Mouse (Mus musculus): ENCODE data around the gene Tmem176a. TPM values are rescaled to one million over a fixed set of nuclear protein-coding genes. Genes with fewer than 3 reads are reported as not detected.

Tmem176a gene
- polyA plus RNA-seq (2012; rRNA removed; ENCODE audit: low replicate concordance): 117 and 142 TPM in 2 replicates

GRCm38 (mm10) chr6:48840371-48840969, at the start of gene Tmem176a:
Gene Tmem176a (plus strand): TSS chr6:48840919.

GRCm38 (mm10) chr6:48840973-48841625, 380 bp downstream of the Tmem176a start, which contains the start of gene Tmem176b:
Gene Tmem176b (minus strand): TSS chr6:48841496.

GRCm38 (mm10) chr6:48872596-48872995, 31.9 kb downstream of the Tmem176a start, which contains the start of gene Aoc1:
Gene Aoc1 (plus strand): TSS chr6:48872896.

Other genes starting within 250 kb of the Tmem176a start
- gene Repin1, start 247.0 kb upstream of the Tmem176a start, polyA plus RNA-seq (2012; rRNA removed; ENCODE audit: low replicate concordance): 44.0 and 69.3 TPM in 2 replicates
- gene Gm44965, start 247.0 kb upstream of the Tmem176a start, polyA plus RNA-seq (2012; rRNA removed; ENCODE audit: low replicate concordance): not detected in 2 replicates
- 5.5 and 9.2 TPM in 2 replicates for gene Zfp775, start 238.9 kb upstream of the Tmem176a start, polyA plus RNA-seq (2012; rRNA removed; ENCODE audit: low replicate concordance)
- gene AI854703, start 214.2 kb upstream of the Tmem176a start, polyA plus RNA-seq (2012; rRNA removed; ENCODE audit: low replicate concordance): 2.3 and 2.6 TPM in 2 replicates
- gene Gimap8, start 193.7 kb upstream of the Tmem176a start, polyA plus RNA-seq (2012; rRNA removed; ENCODE audit: low replicate concordance): 9.5 and 11.9 TPM in 2 replicates
- gene Gimap9, start 164.8 kb upstream of the Tmem176a start, polyA plus RNA-seq (2012; rRNA removed; ENCODE audit: low replicate concordance): 4.7 and 7.4 TPM in 2 replicates
- 45.9 and 83.2 TPM in 2 replicates for gene Gimap4, start 156.4 kb upstream of the Tmem176a start, polyA plus RNA-seq (2012; rRNA removed; ENCODE audit: low replicate concordance)
- 23.4 and 35.8 TPM in 2 replicates for gene Gimap6, start 132.7 kb upstream of the Tmem176a start, polyA plus RNA-seq (2012; rRNA removed; ENCODE audit: low replicate concordance)
- 0.29 TPM in 1 of 2 replicates, not detected in the other for gene Gm28053, start 122.3 kb upstream of the Tmem176a start, polyA plus RNA-seq (2012; rRNA removed; ENCODE audit: low replicate concordance)
- gene Gimap7, start 122.3 kb upstream of the Tmem176a start, polyA plus RNA-seq (2012; rRNA removed; ENCODE audit: low replicate concordance): 2.8 and 3.2 TPM in 2 replicates
- gene Gimap1, start 101.9 kb upstream of the Tmem176a start, polyA plus RNA-seq (2012; rRNA removed; ENCODE audit: low replicate concordance): 14.8 and 53.3 TPM in 2 replicates
- gene Gimap5, start 94.7 kb upstream of the Tmem176a start, polyA plus RNA-seq (2012; rRNA removed; ENCODE audit: low replicate concordance): 27.6 and 43.3 TPM in 2 replicates
- gene Gimap3, start 70.1 kb upstream of the Tmem176a start, polyA plus RNA-seq (2012; rRNA removed; ENCODE audit: low replicate concordance): 61.7 and 68.3 TPM in 2 replicates
- 317 and 511 TPM in 2 replicates for gene Tmem176b, start 577 bp downstream of the Tmem176a start, polyA plus RNA-seq (2012; rRNA removed; ENCODE audit: low replicate concordance)
- gene Aoc1, start 32.0 kb downstream of the Tmem176a start, polyA plus RNA-seq (2012; rRNA removed; ENCODE audit: low replicate concordance): 14.6 and 18.5 TPM in 2 replicates
- gene 1600015I10Rik, start 89.0 kb downstream of the Tmem176a start, polyA plus RNA-seq (2012; rRNA removed; ENCODE audit: low replicate concordance): 0.06 and 0.08 TPM in 2 replicates
- gene Doxl2, start 134.0 kb downstream of the Tmem176a start, polyA plus RNA-seq (2012; rRNA removed; ENCODE audit: low replicate concordance): not detected in 2 replicates
- not detected in 2 replicates for gene Svs1, start 145.9 kb downstream of the Tmem176a start, polyA plus RNA-seq (2012; rRNA removed; ENCODE audit: low replicate concordance)
- 16.9 and 30.9 TPM in 2 replicates for gene Gpnmb, start 195.6 kb downstream of the Tmem176a start, polyA plus RNA-seq (2012; rRNA removed; ENCODE audit: low replicate concordance)
- gene Malsu1, start 232.9 kb downstream of the Tmem176a start, polyA plus RNA-seq (2012; rRNA removed; ENCODE audit: low replicate concordance): 18.4 and 27.9 TPM in 2 replicates